Mouse (Mus musculus) CH12.LX (cell line): ENCODE measurements around the gene Arhgef39. TPM values are rescaled to one million over a fixed set of nuclear protein-coding genes. Genes with fewer than 3 reads are reported as not detected.

Source experiments
- DNase-seq: peaks from one replicate; pipeline ENCODE4 v3.0.0-alpha.2; 2013; ENCODE audit errors: extremely low read depth
- H3K27ac ChIP-seq: 2 replicates; pipeline ENCODE4 v1.5.1; 2012; ENCODE audit warnings: low read depth, mild to moderate bottlenecking, control low read depth, moderate library complexity; ENCODE audit not compliant: insufficient read depth
- H3K27me3 ChIP-seq: replicated peaks from 2 replicates; pipeline ENCODE3; 2012; ENCODE audit warnings: inconsistent platforms
- H3K36me3 ChIP-seq, 2 experiments: replicated peaks in 1 of 2; 2 replicates each; pipeline versions ENCODE3 to v1.6.1; 2012; ENCODE audit warnings: inconsistent platforms in 1 of 2, low read length in 1 of 2, mild to moderate bottlenecking in 1 of 2, mixed read lengths in 1 of 2, moderate library complexity in 1 of 2; ENCODE audit not compliant: control insufficient read depth in 1 of 2, insufficient read depth in 1 of 2
- H3K4me1 ChIP-seq, 2 experiments: 2 replicates each; pipeline ENCODE4 v1.6.1; 2012; ENCODE audit warnings: inconsistent platforms in 1 of 2, moderate library complexity in 1 of 2; ENCODE audit not compliant: insufficient read depth in 2 of 2, control insufficient read depth in 1 of 2
- H3K4me2 ChIP-seq: 2 replicates; pipeline ENCODE4 v1.6.1; 2012; ENCODE audit warnings: low read depth, mild to moderate bottlenecking, control low read depth; ENCODE audit not compliant: poor library complexity, insufficient read depth, severe bottlenecking
- H3K4me3 ChIP-seq, 3 experiments: fragments of 150-350 bp in 1 of 3; sonication (generic) in 1 of 3; replicated peaks in 1 of 3; 2 replicates each; pipeline versions ENCODE3 to v1.5.1; 2011 to 2012; ENCODE audit warnings: low read depth in 2 of 3, low read length in 2 of 3, mild to moderate bottlenecking in 2 of 3, moderate library complexity in 2 of 3, control low read depth in 1 of 3, improper control_type of control experiment in 1 of 3, inconsistent platforms in 1 of 3, mixed read lengths in 1 of 3; ENCODE audit not compliant: poor library complexity in 1 of 3
- H3K79me2 ChIP-seq: replicated peaks from 2 replicates; pipeline ENCODE4 v1.6.1; 2012; ENCODE audit warnings: mild to moderate bottlenecking, moderate library complexity; ENCODE audit not compliant: control insufficient read depth, poor library complexity, insufficient read depth, severe bottlenecking; ENCODE audit errors: extremely low read depth
- H3K9ac ChIP-seq: 2 replicates; pipeline ENCODE4 v1.6.1; 2012; ENCODE audit warnings: low read depth, mild to moderate bottlenecking, control low read depth, moderate library complexity; ENCODE audit not compliant: insufficient read depth
- H3K9me3 ChIP-seq: replicated peaks from 2 replicates; pipeline ENCODE3; 2012; ENCODE audit warnings: low read length, inconsistent platforms, mixed read lengths
- ELF1 ChIP-seq: IDR thresholded peaks from 2 replicates; pipeline ENCODE4 v1.6.1; 2014; ENCODE audit warnings: low read depth, mild to moderate bottlenecking, inconsistent platforms, low read length, improper control_type of control experiment
- HCFC1 ChIP-seq: IDR thresholded peaks from 2 replicates; pipeline ENCODE4 v1.6.1; 2012; ENCODE audit warnings: low read depth, mild to moderate bottlenecking, inconsistent platforms, low read length, improper control_type of control experiment
- IRF4 ChIP-seq: IDR thresholded peaks from 2 replicates; pipeline ENCODE4 v1.6.1; 2014; ENCODE audit warnings: low read depth, mild to moderate bottlenecking, inconsistent platforms, low read length, improper control_type of control experiment
- JUN ChIP-seq: IDR thresholded peaks from 2 replicates; pipeline ENCODE4 v1.6.1; 2011; ENCODE audit warnings: low read depth, mild to moderate bottlenecking, low read length, improper control_type of control experiment, moderate library complexity; ENCODE audit not compliant: insufficient read depth
- MYC ChIP-seq: IDR thresholded peaks from 2 replicates; pipeline ENCODE4 v1.6.1; 2011; ENCODE audit warnings: low read depth, mild to moderate bottlenecking, improper control_type of control experiment, low read length
- NELFE ChIP-seq: IDR thresholded peaks from 2 replicates; pipeline ENCODE4 v1.6.1; 2011; ENCODE audit warnings: low read depth, low read length, improper control_type of control experiment
- PAX5 ChIP-seq: IDR thresholded peaks from 2 replicates; pipeline ENCODE4 v1.6.1; 2012; ENCODE audit warnings: low read length, inconsistent platforms, mixed read lengths
- POLR2A ChIP-seq: IDR thresholded peaks from 2 replicates; pipeline ENCODE4 v1.6.1; 2011; ENCODE audit warnings: low read depth, mild to moderate bottlenecking, improper control_type of control experiment, low read length
- POLR2AphosphoS2 ChIP-seq: IDR thresholded peaks from 2 replicates; pipeline ENCODE4 v1.6.1; 2011; ENCODE audit warnings: low read depth, low read length, improper control_type of control experiment
- RCOR1 ChIP-seq: conservative IDR thresholded peaks from 2 replicates; pipeline ENCODE4 v1.6.1; 2012; ENCODE audit warnings: low read depth, mild to moderate bottlenecking, inconsistent platforms, low read length, improper control_type of control experiment
- UBTF ChIP-seq: IDR thresholded peaks from 2 replicates; pipeline ENCODE4 v1.6.1; 2012; ENCODE audit warnings: low read depth, mild to moderate bottlenecking, inconsistent platforms, low read length, improper control_type of control experiment, moderate library complexity
- USF1 ChIP-seq: IDR thresholded peaks from 2 replicates; pipeline ENCODE4 v1.6.1; 2014; ENCODE audit warnings: low read depth, mild to moderate bottlenecking, inconsistent platforms, low read length, improper control_type of control experiment
- USF2 ChIP-seq: conservative IDR thresholded peaks from 2 replicates; pipeline ENCODE4 v1.6.1; 2011; ENCODE audit warnings: low read depth, low read length, improper control_type of control experiment
- dilution Hi-C: fragments of 300-500 bp; cut with MboI; formaldehyde crosslinking; loops from 2 replicates; pipeline ENCODE4 v1.14.3; 2020; ENCODE audit warnings: low sequenced_read_pairs; ENCODE audit not compliant: extremely low pct_unique_long_range_greater_than_20kb, extremely low pct_ligation_motif_present
- in situ Hi-C: fragments of 300-500 bp; cut with MboI; formaldehyde crosslinking; loops from 3 replicates; pipeline ENCODE4 v1.14.3; 2019; ENCODE audit warnings: low sequenced_read_pairs, low pct_ligation_motif_present, low pct_unique_long_range_greater_than_20kb, mixed read lengths
- polyA plus RNA-seq: library from polyadenylated mRNA; unstranded; fragments of >175 nt; gene quantifications from 2 replicates; pipeline ENCODE4 v1.2.1, GENCODE M21; 2012; ENCODE audit warnings: low read depth; ENCODE audit not compliant: insufficient read length
- total RNA-seq, 2 experiments: library from RNA; depleted of rRNA; stranded (reverse); fragments of 300-350 nt in 1 of 2; fragments of >200 nt in 1 of 2; gene quantifications; 2 replicates each; pipeline ENCODE4 v1.2.3; 2012 to 2014

Gene Arhgef39
- total and polyA plus RNA-seq, 3 experiments, result 4.8 to 7.5 (median 7.1) TPM

DNA sequence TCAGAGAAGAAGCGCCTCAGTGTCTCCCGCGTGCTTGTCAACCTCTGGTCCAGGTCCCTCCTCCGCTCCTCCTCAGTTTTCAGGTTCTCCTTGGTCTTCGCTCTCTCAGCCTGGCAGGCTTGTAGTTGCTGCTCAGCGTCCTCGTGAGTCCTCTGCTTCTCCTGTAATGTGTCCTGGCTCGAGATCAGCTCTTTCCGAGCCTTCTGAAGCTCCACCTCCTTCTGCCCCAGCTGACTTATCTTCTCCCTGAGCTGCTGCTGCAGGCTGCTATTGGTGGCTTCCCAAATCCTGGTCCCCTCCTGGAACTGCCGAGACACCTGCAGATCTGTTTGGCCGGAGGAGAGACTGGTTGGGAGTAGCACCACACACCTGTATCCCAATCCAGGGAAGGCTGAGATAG is 47.2 kb downstream of the Arhgef39 start:
- in situ Hi-C loops, result no loop called here
- Histone ChIP-seq H3K79me2 (no peaks in the 10 kb centered on the region), H3K9me3 (peaks cover 9% of the 10 kb centered on the region), H3K9ac (no peak overlapping the region), H3K27me3 (no peaks in the 10 kb centered on the region), H3K4me1 (peaks cover 21 to 57% of the 10 kb centered on the region in 2 experiments), H3K27ac (no peak overlapping the region), H3K4me2 (no peak overlapping the region), H3K36me3 (peaks cover 3 to 51% of the 10 kb centered on the region in 2 experiments), H3K4me3 (no peak overlapping the region)
- no peak for TF ChIP-seq RCOR1
- dilution Hi-C loops, result no loop called here
- no peak for DNase-seq

DNA sequence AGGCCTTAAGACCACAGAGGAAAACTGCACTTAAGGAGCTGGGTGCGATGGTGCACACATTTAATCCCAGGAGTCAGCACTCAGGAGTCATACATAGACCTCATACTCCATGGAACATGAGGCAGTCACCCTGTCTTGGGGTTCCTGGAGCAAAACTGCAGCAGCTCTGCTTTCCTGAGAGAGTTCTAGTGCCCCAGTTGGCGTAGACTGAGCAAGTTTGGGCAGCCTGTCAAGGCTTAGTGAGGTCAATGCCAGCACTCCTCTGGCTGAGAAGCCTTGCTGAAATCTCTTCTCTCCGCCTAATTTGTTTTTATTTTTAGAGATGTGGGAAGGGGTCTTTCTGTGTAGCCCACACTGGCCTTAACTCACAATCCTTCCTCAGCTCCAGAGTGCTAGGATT is 50.9 kb downstream of the Arhgef39 start:
- in situ Hi-C loops (no loop called here), dilution Hi-C loops (no loop called here)
- no peak for TF ChIP-seq POLR2AphosphoS2
- TF ChIP-seq ELF1, result no peak
- no peak for TF ChIP-seq MYC
- TF ChIP-seq IRF4, result no peak
- TF ChIP-seq JUN, result no peak
- TF ChIP-seq USF2, result no peak
- TF ChIP-seq POLR2A, result no peak
- no peak for TF ChIP-seq UBTF
- TF ChIP-seq PAX5, result no peak
- H3K9ac ChIP-seq, result no peak overlapping the region
- DNase-seq, result no peak
- peaks cover 10 to 80% of the 10 kb centered on the region in 2 experiments for H3K36me3 ChIP-seq
- H3K4me2 ChIP-seq, result no peak overlapping the region
- no peak overlapping the region for H3K4me3 ChIP-seq
- no peak overlapping the region for H3K27ac ChIP-seq
- peaks cover 9% of the 10 kb centered on the region for H3K9me3 ChIP-seq
- peaks cover 2% of the 10 kb centered on the region for H3K27me3 ChIP-seq
- H3K79me2 ChIP-seq, result no peaks in the 10 kb centered on the region
- peaks cover 10 to 27% of the 10 kb centered on the region in 2 experiments for H3K4me1 ChIP-seq

DNA sequence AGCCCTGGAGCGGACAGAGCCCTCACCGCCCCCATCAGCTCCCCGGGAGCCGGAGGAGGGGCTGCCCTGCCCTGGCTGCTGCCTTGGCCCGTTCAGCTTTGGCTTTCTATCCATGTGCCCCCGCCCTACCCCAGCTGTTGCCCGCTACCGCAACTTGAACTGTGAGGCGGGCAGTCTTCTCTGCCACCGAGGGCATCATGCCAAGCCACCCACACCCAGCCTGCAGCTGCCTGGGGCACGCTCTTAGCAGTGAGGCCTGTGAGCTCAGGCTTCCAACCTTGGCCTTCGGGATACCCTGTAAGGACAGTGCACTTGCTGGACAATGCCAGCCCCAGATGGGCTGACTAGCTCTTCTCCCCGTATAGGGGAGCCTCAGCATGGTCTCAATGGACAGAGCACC is 52.2 kb downstream of the Arhgef39 start:
- H3K79me2 ChIP-seq, result no peaks in the 10 kb centered on the region
- H3K4me2 ChIP-seq, result no peak overlapping the region
- no peak for DNase-seq
- peaks cover 3% of the 10 kb centered on the region for H3K27me3 ChIP-seq
- dilution Hi-C loops (no loop called here), in situ Hi-C loops (no loop called here)
- TF ChIP-seq UBTF, result no peak
- TF ChIP-seq HCFC1, result no peak
- TF ChIP-seq IRF4, result no peak
- no peak for TF ChIP-seq NELFE
- TF ChIP-seq USF1, result no peak
- TF ChIP-seq, all 38 proteins: peak for 0
- Histone ChIP-seq H3K9me3 (peaks cover 9% of the 10 kb centered on the region), H3K36me3 (peaks cover 10 to 74% of the 10 kb centered on the region in 2 experiments), H3K4me3 (no peak overlapping the region), H3K4me1 (peaks cover 4 to 16% of the 10 kb centered on the region in 2 experiments; a peak in 3 of 4 replicates), H3K9ac (no peak overlapping the region), H3K27ac (no peak overlapping the region)

Other genes starting within 250 kb of the Arhgef39 start
Only the 20 nearest of the 23 such genes appear.
- not detected in 2 replicates for gene Rusc2, start 117.7 kb downstream of the Arhgef39 start, total RNA-seq (2012; rRNA removed)
- not detected in 2 replicates for gene Rusc2, start 117.7 kb downstream of the Arhgef39 start, total RNA-seq (2014; rRNA removed)
- gene Rusc2, start 117.7 kb downstream of the Arhgef39 start, polyA plus RNA-seq, result not detected in 2 replicates
- not detected in 2 replicates for gene Fam166b, start 70.6 kb downstream of the Arhgef39 start, total RNA-seq (2012; rRNA removed)
- gene Fam166b, start 70.6 kb downstream of the Arhgef39 start, total RNA-seq (2014; rRNA removed), result not detected in 2 replicates
- not detected in 2 replicates for gene Fam166b, start 70.6 kb downstream of the Arhgef39 start, polyA plus RNA-seq
- gene Tesk1, start 57.8 kb downstream of the Arhgef39 start, total RNA-seq (2012; rRNA removed), result 4.5 and 5.2 TPM in 2 replicates
- gene Tesk1, start 57.8 kb downstream of the Arhgef39 start, total RNA-seq (2014; rRNA removed), result 1.7 and 1.9 TPM in 2 replicates
- gene Tesk1, start 57.8 kb downstream of the Arhgef39 start, polyA plus RNA-seq, result 6.0 and 7.3 TPM in 2 replicates
- gene Cd72, start 45.1 kb downstream of the Arhgef39 start, total RNA-seq (2012; rRNA removed), result 24.0 and 30.3 TPM in 2 replicates
- gene Cd72, start 45.1 kb downstream of the Arhgef39 start, total RNA-seq (2014; rRNA removed), result 47.6 and 61.4 TPM in 2 replicates
- 55.9 and 86.4 TPM in 2 replicates for gene Cd72, start 45.1 kb downstream of the Arhgef39 start, polyA plus RNA-seq
- 2.8 and 3.8 TPM in 2 replicates for gene Sit1, start 16.0 kb downstream of the Arhgef39 start, total RNA-seq (2012; rRNA removed)
- 10.5 and 10.8 TPM in 2 replicates for gene Sit1, start 16.0 kb downstream of the Arhgef39 start, total RNA-seq (2014; rRNA removed)
- 10.1 and 12.5 TPM in 2 replicates for gene Sit1, start 16.0 kb downstream of the Arhgef39 start, polyA plus RNA-seq
- gene Ccdc107, start 6.8 kb downstream of the Arhgef39 start, total RNA-seq (2012; rRNA removed), result 57.9 and 63.1 TPM in 2 replicates
- gene Ccdc107, start 6.8 kb downstream of the Arhgef39 start, total RNA-seq (2014; rRNA removed), result 23.0 and 33.4 TPM in 2 replicates
- gene Ccdc107, start 6.8 kb downstream of the Arhgef39 start, polyA plus RNA-seq, result 30.5 and 32.6 TPM in 2 replicates
- gene Car9, start 7.3 kb upstream of the Arhgef39 start, total RNA-seq (2012; rRNA removed), result not detected in 2 replicates
- gene Car9, start 7.3 kb upstream of the Arhgef39 start, total RNA-seq (2014; rRNA removed), result not detected in 2 replicates
- gene Car9, start 7.3 kb upstream of the Arhgef39 start, polyA plus RNA-seq, result not detected in 2 replicates
- 0.30 TPM in 1 of 2 replicates, not detected in the other for gene Tpm2, start 24.1 kb upstream of the Arhgef39 start, total RNA-seq (2012; rRNA removed)
- gene Tpm2, start 24.1 kb upstream of the Arhgef39 start, total RNA-seq (2014; rRNA removed), result not detected in 2 replicates
- gene Tpm2, start 24.1 kb upstream of the Arhgef39 start, polyA plus RNA-seq, result 0.29 TPM in 1 of 2 replicates, not detected in the other
- gene Creb3, start 62.6 kb upstream of the Arhgef39 start, total RNA-seq (2012; rRNA removed), result 32.9 and 34.2 TPM in 2 replicates
- 26.1 and 27.6 TPM in 2 replicates for gene Creb3, start 62.6 kb upstream of the Arhgef39 start, total RNA-seq (2014; rRNA removed)
- gene Creb3, start 62.6 kb upstream of the Arhgef39 start, polyA plus RNA-seq, result 33.1 and 37.2 TPM in 2 replicates
- 59.3 and 60.4 TPM in 2 replicates for gene Tln1, start 63.0 kb upstream of the Arhgef39 start, total RNA-seq (2012; rRNA removed)
- gene Tln1, start 63.0 kb upstream of the Arhgef39 start, total RNA-seq (2014; rRNA removed), result 22.3 and 22.7 TPM in 2 replicates
- gene Tln1, start 63.0 kb upstream of the Arhgef39 start, polyA plus RNA-seq, result 50.1 and 69.2 TPM in 2 replicates
- 16.6 and 22.0 TPM in 2 replicates for gene Rgp1, start 79.0 kb upstream of the Arhgef39 start, total RNA-seq (2012; rRNA removed)
- 5.4 and 10.1 TPM in 2 replicates for gene Rgp1, start 79.0 kb upstream of the Arhgef39 start, total RNA-seq (2014; rRNA removed)
- 32.7 and 37.0 TPM in 2 replicates for gene Rgp1, start 79.0 kb upstream of the Arhgef39 start, polyA plus RNA-seq
- 3.6 and 4.1 TPM in 2 replicates for gene Gba2, start 79.2 kb upstream of the Arhgef39 start, total RNA-seq (2012; rRNA removed)
- 3.2 TPM in 2 replicates for gene Gba2, start 79.2 kb upstream of the Arhgef39 start, total RNA-seq (2014; rRNA removed)
- gene Gba2, start 79.2 kb upstream of the Arhgef39 start, polyA plus RNA-seq, result 8.7 and 11.2 TPM in 2 replicates
- gene Msmp, start 84.8 kb upstream of the Arhgef39 start, total RNA-seq (2012; rRNA removed), result 0.46 and 0.72 TPM in 2 replicates
- gene Msmp, start 84.8 kb upstream of the Arhgef39 start, total RNA-seq (2014; rRNA removed), result not detected in 2 replicates
- gene Msmp, start 84.8 kb upstream of the Arhgef39 start, polyA plus RNA-seq, result 5.9 and 6.3 TPM in 2 replicates
- 0.04 and 0.38 TPM in 2 replicates for gene Npr2, start 132.2 kb upstream of the Arhgef39 start, total RNA-seq (2012; rRNA removed)
- gene Npr2, start 132.2 kb upstream of the Arhgef39 start, total RNA-seq (2014; rRNA removed), result not detected in 2 replicates
- 0.23 and 0.49 TPM in 2 replicates for gene Npr2, start 132.2 kb upstream of the Arhgef39 start, polyA plus RNA-seq
- 0.08 TPM in 1 of 2 replicates, not detected in the other for gene Spag8, start 153.9 kb upstream of the Arhgef39 start, total RNA-seq (2012; rRNA removed)
- not detected in 2 replicates for gene Spag8, start 153.9 kb upstream of the Arhgef39 start, total RNA-seq (2014; rRNA removed)
- not detected in 2 replicates for gene Spag8, start 153.9 kb upstream of the Arhgef39 start, polyA plus RNA-seq
- 21.2 and 27.9 TPM in 2 replicates for gene Hint2, start 156.8 kb upstream of the Arhgef39 start, total RNA-seq (2012; rRNA removed)
- 17.0 and 17.8 TPM in 2 replicates for gene Hint2, start 156.8 kb upstream of the Arhgef39 start, total RNA-seq (2014; rRNA removed)
- 6.4 and 8.1 TPM in 2 replicates for gene Hint2, start 156.8 kb upstream of the Arhgef39 start, polyA plus RNA-seq
- gene Tmem8b, start 169.3 kb upstream of the Arhgef39 start, total RNA-seq (2012; rRNA removed), result 0.17 and 0.47 TPM in 2 replicates
- not detected in 2 replicates for gene Tmem8b, start 169.3 kb upstream of the Arhgef39 start, total RNA-seq (2014; rRNA removed)
- 0.16 and 0.26 TPM in 2 replicates for gene Tmem8b, start 169.3 kb upstream of the Arhgef39 start, polyA plus RNA-seq
- gene Fam221b, start 169.4 kb upstream of the Arhgef39 start, total RNA-seq (2012; rRNA removed), result 5.1 and 6.3 TPM in 2 replicates
- gene Fam221b, start 169.4 kb upstream of the Arhgef39 start, total RNA-seq (2014; rRNA removed), result not detected in 2 replicates
- 0.07 and 0.12 TPM in 2 replicates for gene Fam221b, start 169.4 kb upstream of the Arhgef39 start, polyA plus RNA-seq
- not detected in 2 replicates for gene Olfr70, start 201.1 kb upstream of the Arhgef39 start, total RNA-seq (2012; rRNA removed)
- gene Olfr70, start 201.1 kb upstream of the Arhgef39 start, total RNA-seq (2014; rRNA removed), result not detected in 2 replicates
- gene Olfr70, start 201.1 kb upstream of the Arhgef39 start, polyA plus RNA-seq, result not detected in 2 replicates
- gene Olfr71, start 210.6 kb upstream of the Arhgef39 start, total RNA-seq (2012; rRNA removed), result not detected in 2 replicates
- not detected in 2 replicates for gene Olfr71, start 210.6 kb upstream of the Arhgef39 start, total RNA-seq (2014; rRNA removed)
- gene Olfr71, start 210.6 kb upstream of the Arhgef39 start, polyA plus RNA-seq, result not detected in 2 replicates